Mouse (Mus musculus) frontal cortex, postnatal 10 days (tissue): ENCODE results near the gene Txndc16.
A peak's percentile ranks its signal among the peaks of the same experiment; 100 is the strongest.

ENCODE experiments used
- DNase-seq, 2 experiments: peaks; one replicate each; pipeline ENCODE4 v3.0.0; 2022; ENCODE audit warnings: low spot score in 2 of 2, mixed read lengths in 1 of 2

Txndc16 gene

GRCm38 (mm10) chr14:45155511-45156173 lies 64.5 kb downstream of the Txndc16 start:
- no peak for DNase-seq

GRCm38 (mm10) chr14:45153258-45153657 lies 66.9 kb downstream of the Txndc16 start:
- no peak for DNase-seq

- peak in 1 of 2 experiments; percentile 44 for DNase-seq
Measured at GRCm38 (mm10) chr14:45142511-45142910, 77.6 kb downstream of the Txndc16 start.

GRCm38 (mm10) chr14:45140344-45141080 lies 79.6 kb downstream of the Txndc16 start:
- DNase-seq: no peak

GRCm38 (mm10) chr14:45135961-45136360 lies 84.2 kb downstream of the Txndc16 start:
- no peak for DNase-seq

- DNase-seq: no peak
Measured at GRCm38 (mm10) chr14:45135560-45135959, 84.6 kb downstream of the Txndc16 start.

GRCm38 (mm10) chr14:45118359-45118758 lies 101.8 kb downstream of the Txndc16 start:
- no peak for DNase-seq

GRCm38 (mm10) chr14:45102201-45102600 lies 117.9 kb downstream of the Txndc16 start:
- no peak for DNase-seq

- no peak for DNase-seq
Measured at GRCm38 (mm10) chr14:45092327-45092726, 127.8 kb downstream of the Txndc16 start.

GRCm38 (mm10) chr14:45090011-45090410 lies 130.1 kb downstream of the Txndc16 start:
- no peak for DNase-seq

GRCm38 (mm10) chr14:45085651-45086425 lies 134.3 kb downstream of the Txndc16 start:
- no peak for DNase-seq

GRCm38 (mm10) chr14:45084656-45085280 lies 135.4 kb downstream of the Txndc16 start:
- no peak for DNase-seq

GRCm38 (mm10) chr14:45083540-45083939 lies 136.6 kb downstream of the Txndc16 start:
- no peak for DNase-seq
